Mouse (Mus musculus) CH12.LX (cell line): ENCODE data around the gene Zbed4. TPM values are rescaled to one million over a fixed set of nuclear protein-coding genes. Genes with fewer than 3 reads are reported as not detected.

Experiments used
- DNase-seq: peaks from one replicate; pipeline ENCODE4 v3.0.0-alpha.2; 2013; ENCODE audit errors: extremely low read depth
- H3K27ac ChIP-seq: 2 replicates; pipeline ENCODE4 v1.5.1; 2012; ENCODE audit warnings: low read depth, mild to moderate bottlenecking, control low read depth, moderate library complexity; ENCODE audit not compliant: insufficient read depth
- H3K27me3 ChIP-seq: replicated peaks from 2 replicates; pipeline ENCODE3; 2012; ENCODE audit warnings: inconsistent platforms
- H3K36me3 ChIP-seq, 2 experiments: replicated peaks in 1 of 2; 2 replicates each; pipeline versions ENCODE3 to v1.6.1; 2012; ENCODE audit warnings: inconsistent platforms in 1 of 2, low read length in 1 of 2, mild to moderate bottlenecking in 1 of 2, mixed read lengths in 1 of 2, moderate library complexity in 1 of 2; ENCODE audit not compliant: control insufficient read depth in 1 of 2, insufficient read depth in 1 of 2
- H3K4me1 ChIP-seq, 2 experiments: 2 replicates each; pipeline ENCODE4 v1.6.1; 2012; ENCODE audit warnings: inconsistent platforms in 1 of 2, moderate library complexity in 1 of 2; ENCODE audit not compliant: insufficient read depth in 2 of 2, control insufficient read depth in 1 of 2
- H3K4me2 ChIP-seq: 2 replicates; pipeline ENCODE4 v1.6.1; 2012; ENCODE audit warnings: low read depth, mild to moderate bottlenecking, control low read depth; ENCODE audit not compliant: poor library complexity, insufficient read depth, severe bottlenecking
- H3K4me3 ChIP-seq, 3 experiments: fragments of 150-350 bp in 1 of 3; sonication (generic) in 1 of 3; replicated peaks in 1 of 3; 2 replicates each; pipeline versions ENCODE3 to v1.5.1; 2011 to 2012; ENCODE audit warnings: low read depth in 2 of 3, low read length in 2 of 3, mild to moderate bottlenecking in 2 of 3, moderate library complexity in 2 of 3, control low read depth in 1 of 3, improper control_type of control experiment in 1 of 3, inconsistent platforms in 1 of 3, mixed read lengths in 1 of 3; ENCODE audit not compliant: poor library complexity in 1 of 3
- H3K79me2 ChIP-seq: replicated peaks from 2 replicates; pipeline ENCODE4 v1.6.1; 2012; ENCODE audit warnings: mild to moderate bottlenecking, moderate library complexity; ENCODE audit not compliant: control insufficient read depth, poor library complexity, insufficient read depth, severe bottlenecking; ENCODE audit errors: extremely low read depth
- H3K9ac ChIP-seq: 2 replicates; pipeline ENCODE4 v1.6.1; 2012; ENCODE audit warnings: low read depth, mild to moderate bottlenecking, control low read depth, moderate library complexity; ENCODE audit not compliant: insufficient read depth
- H3K9me3 ChIP-seq: replicated peaks from 2 replicates; pipeline ENCODE3; 2012; ENCODE audit warnings: low read length, inconsistent platforms, mixed read lengths
- BHLHE40 ChIP-seq: IDR thresholded peaks from 2 replicates; pipeline ENCODE4 v1.6.1; 2011; ENCODE audit warnings: mild to moderate bottlenecking, low read depth, low read length, improper control_type of control experiment
- CHD1 ChIP-seq: IDR thresholded peaks from 2 replicates; pipeline ENCODE4 v1.6.1; 2012; ENCODE audit warnings: low read depth, low read length, improper control_type of control experiment, inconsistent platforms
- GABPA ChIP-seq: IDR thresholded peaks from 2 replicates; pipeline ENCODE4 v1.6.1; 2012; ENCODE audit warnings: low read depth, low read length, improper control_type of control experiment, inconsistent platforms; ENCODE audit not compliant: insufficient replicate concordance
- MAFK ChIP-seq: IDR thresholded peaks from 2 replicates; pipeline ENCODE4 v1.6.1; 2011; ENCODE audit warnings: low read length, improper control_type of control experiment; ENCODE audit not compliant: insufficient replicate concordance
- MYC ChIP-seq: IDR thresholded peaks from 2 replicates; pipeline ENCODE4 v1.6.1; 2011; ENCODE audit warnings: low read depth, mild to moderate bottlenecking, improper control_type of control experiment, low read length
- NELFE ChIP-seq: IDR thresholded peaks from 2 replicates; pipeline ENCODE4 v1.6.1; 2011; ENCODE audit warnings: low read depth, low read length, improper control_type of control experiment
- NRF1 ChIP-seq: IDR thresholded peaks from 2 replicates; pipeline ENCODE4 v1.6.1; 2014; ENCODE audit warnings: low read depth, mild to moderate bottlenecking, inconsistent platforms, low read length, improper control_type of control experiment, moderate library complexity
- PAX5 ChIP-seq: IDR thresholded peaks from 2 replicates; pipeline ENCODE4 v1.6.1; 2012; ENCODE audit warnings: low read length, inconsistent platforms, mixed read lengths
- POLR2A ChIP-seq: IDR thresholded peaks from 2 replicates; pipeline ENCODE4 v1.6.1; 2011; ENCODE audit warnings: low read depth, mild to moderate bottlenecking, improper control_type of control experiment, low read length
- POLR2AphosphoS2 ChIP-seq: IDR thresholded peaks from 2 replicates; pipeline ENCODE4 v1.6.1; 2011; ENCODE audit warnings: low read depth, low read length, improper control_type of control experiment
- SIN3A ChIP-seq: IDR thresholded peaks from 2 replicates; pipeline ENCODE4 v1.6.1; 2012; ENCODE audit warnings: low read length, improper control_type of control experiment, inconsistent platforms
- ZC3H11A ChIP-seq: IDR thresholded peaks from 2 replicates; pipeline ENCODE4 v1.6.1; 2012; ENCODE audit warnings: low read depth, mild to moderate bottlenecking, inconsistent platforms, low read length, improper control_type of control experiment
- ZNF384 ChIP-seq: IDR thresholded peaks from 2 replicates; pipeline ENCODE4 v1.6.1; 2012; ENCODE audit warnings: low read depth, low read length, improper control_type of control experiment, inconsistent platforms
- dilution Hi-C: fragments of 300-500 bp; cut with MboI; formaldehyde crosslinking; loops from 2 replicates; pipeline ENCODE4 v1.14.3; 2020; ENCODE audit warnings: low sequenced_read_pairs; ENCODE audit not compliant: extremely low pct_unique_long_range_greater_than_20kb, extremely low pct_ligation_motif_present
- in situ Hi-C: fragments of 300-500 bp; cut with MboI; formaldehyde crosslinking; loops from 3 replicates; pipeline ENCODE4 v1.14.3; 2019; ENCODE audit warnings: low sequenced_read_pairs, low pct_ligation_motif_present, low pct_unique_long_range_greater_than_20kb, mixed read lengths
- polyA plus RNA-seq: library from polyadenylated mRNA; unstranded; fragments of >175 nt; gene quantifications from 2 replicates; pipeline ENCODE4 v1.2.1, GENCODE M21; 2012; ENCODE audit warnings: low read depth; ENCODE audit not compliant: insufficient read length
- total RNA-seq, 2 experiments: library from RNA; depleted of rRNA; stranded (reverse); fragments of 300-350 nt in 1 of 2; fragments of >200 nt in 1 of 2; gene quantifications; 2 replicates each; pipeline ENCODE4 v1.2.3; 2012 to 2014

The Zbed4 gene
- total and polyA plus RNA-seq, 3 experiments = 11.0 to 16.7 (median 13.8) TPM

DNA sequence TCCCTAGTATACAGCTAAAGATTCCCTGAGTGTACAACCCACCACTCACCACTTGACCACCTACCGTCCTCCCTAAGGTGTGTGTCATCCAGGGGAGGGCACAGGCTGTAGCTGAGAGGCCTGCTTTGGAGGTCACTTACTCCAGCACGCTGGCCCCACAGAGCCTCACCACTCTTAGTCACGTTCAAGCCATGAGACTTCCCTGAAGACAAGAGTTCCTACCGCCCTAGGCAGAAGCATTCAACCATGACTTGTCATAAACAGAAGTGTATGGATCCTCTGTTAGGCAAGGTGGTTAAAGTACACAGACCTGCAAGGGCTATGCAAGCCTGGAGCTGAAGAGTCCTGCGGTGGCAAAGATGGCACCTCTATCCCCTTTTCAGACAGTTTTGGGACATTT lies 79.2 kb downstream of the Zbed4 start:
- no peaks in the 10 kb centered on the region for H3K9me3 ChIP-seq
- peaks cover 23% of the 10 kb centered on the region for H3K27me3 ChIP-seq
- no peak overlapping the region for H3K4me3 ChIP-seq
- H3K4me2 ChIP-seq = no peak overlapping the region
- TF ChIP-seq BHLHE40 = 0 out of 2 replicates have a peak, but pooled peaks have one; percentile 16
- TF ChIP-seq NRF1 = no peak
- no peak for DNase-seq
- H3K27ac ChIP-seq = no peak overlapping the region
- no peaks in the 10 kb centered on the region for H3K79me2 ChIP-seq
- H3K9ac ChIP-seq = no peak overlapping the region
- in situ Hi-C loops = no loop called here
- H3K36me3 ChIP-seq = peaks cover 6 to 21% of the 10 kb centered on the region in 2 experiments
- dilution Hi-C loops = no loop called here
- peaks cover 8 to 11% of the 10 kb centered on the region in 2 experiments for H3K4me1 ChIP-seq

DNA sequence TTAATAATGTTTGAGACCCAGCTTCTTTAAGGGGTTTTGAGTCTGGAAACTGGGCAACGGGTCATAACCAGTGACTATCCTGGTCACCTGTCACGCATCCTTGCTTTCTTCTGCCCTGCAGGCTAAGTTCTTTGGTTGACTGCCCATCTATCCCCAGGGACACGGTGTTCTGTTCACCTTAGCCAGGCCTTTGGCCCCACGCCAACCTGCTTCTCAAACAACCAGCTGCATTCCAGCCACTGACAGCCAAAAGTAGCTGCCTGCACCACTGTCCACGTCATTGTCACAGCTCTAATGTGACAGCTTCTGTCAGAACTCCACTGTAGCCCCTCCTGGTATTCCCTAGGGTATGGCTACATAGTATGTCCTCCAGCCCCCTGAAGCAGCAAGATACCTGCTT lies 80.0 kb downstream of the Zbed4 start:
- Histone ChIP-seq H3K36me3 (peaks cover 0 to 14% of the 10 kb centered on the region in 2 experiments), H3K4me3 (no peak overlapping the region), H3K27ac (no peak overlapping the region), H3K4me2 (no peak overlapping the region), H3K9me3 (no peaks in the 10 kb centered on the region), H3K79me2 (no peaks in the 10 kb centered on the region), H3K9ac (no peak overlapping the region), H3K4me1 (peaks cover 9 to 12% of the 10 kb centered on the region in 2 experiments), H3K27me3 (peaks cover 29% of the 10 kb centered on the region)
- no peak for DNase-seq
- TF ChIP-seq GABPA = no peak
- TF ChIP-seq PAX5 = no peak
- no peak for TF ChIP-seq ZNF384
- no peak for TF ChIP-seq POLR2A
- TF ChIP-seq ZC3H11A = no peak
- TF ChIP-seq CHD1 = no peak
- no peak for TF ChIP-seq POLR2AphosphoS2
- dilution Hi-C loops = no loop called here
- in situ Hi-C loops = no loop called here

DNA sequence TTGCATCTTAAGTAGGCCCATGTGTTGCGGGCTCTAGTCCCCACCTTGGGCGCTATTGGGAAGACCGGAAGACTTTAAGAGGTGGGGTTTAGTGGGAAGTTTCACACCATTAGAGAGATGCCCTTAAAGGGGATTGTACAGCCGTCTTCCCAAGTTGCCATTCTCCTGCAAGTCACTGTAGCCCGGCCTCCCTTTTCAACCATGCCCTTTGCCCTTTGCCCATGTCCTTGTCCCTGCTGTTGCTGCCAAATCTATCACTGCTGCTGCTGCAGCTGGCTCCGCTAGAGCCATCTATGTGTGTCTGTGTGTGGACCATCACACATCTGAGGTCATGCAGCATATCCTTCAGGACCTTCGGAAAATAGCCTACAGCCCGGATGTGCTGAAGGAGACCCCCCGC lies 81.1 kb downstream of the Zbed4 start:
- H3K27me3 ChIP-seq = peaks cover 36% of the 10 kb centered on the region
- H3K9ac ChIP-seq = no peak overlapping the region
- no peaks in the 10 kb centered on the region for H3K79me2 ChIP-seq
- no peak for DNase-seq
- peaks cover 12 to 19% of the 10 kb centered on the region in 2 experiments for H3K4me1 ChIP-seq
- H3K9me3 ChIP-seq = no peaks in the 10 kb centered on the region
- H3K4me2 ChIP-seq = no peak overlapping the region
- in situ Hi-C loops (no loop called here), dilution Hi-C loops (no loop called here)
- TF ChIP-seq MAFK (no peak), SIN3A (no peak), MYC (no peak), NELFE (no peak), BHLHE40 (no peak)
- peaks cover 0 to 3% of the 10 kb centered on the region in 2 experiments for H3K36me3 ChIP-seq
- no peak overlapping the region for H3K4me3 ChIP-seq
- no peak overlapping the region for H3K27ac ChIP-seq

Other genes with a start within 250 kb of the Zbed4 start
- gene Zdhhc25, start 151.4 kb upstream of the Zbed4 start, total RNA-seq (2012; rRNA removed) = not detected in 2 replicates
- gene Zdhhc25, start 151.4 kb upstream of the Zbed4 start, total RNA-seq (2014; rRNA removed) = not detected in 2 replicates
- not detected in 2 replicates for gene Zdhhc25, start 151.4 kb upstream of the Zbed4 start, polyA plus RNA-seq
- gene Brd1, start 17.4 kb upstream of the Zbed4 start, total RNA-seq (2012; rRNA removed) = 15.9 and 16.2 TPM in 2 replicates
- gene Brd1, start 17.4 kb upstream of the Zbed4 start, total RNA-seq (2014; rRNA removed) = 11.7 and 13.6 TPM in 2 replicates
- gene Brd1, start 17.4 kb upstream of the Zbed4 start, polyA plus RNA-seq = 17.7 and 19.1 TPM in 2 replicates
- 10.3 and 10.7 TPM in 2 replicates for gene Alg12, start 67.7 kb downstream of the Zbed4 start, total RNA-seq (2012; rRNA removed)
- gene Alg12, start 67.7 kb downstream of the Zbed4 start, total RNA-seq (2014; rRNA removed) = 7.5 and 8.1 TPM in 2 replicates
- 7.1 and 8.5 TPM in 2 replicates for gene Alg12, start 67.7 kb downstream of the Zbed4 start, polyA plus RNA-seq
- 85.0 and 150 TPM in 2 replicates for gene Creld2, start 68.0 kb downstream of the Zbed4 start, total RNA-seq (2012; rRNA removed)
- 63.6 and 67.6 TPM in 2 replicates for gene Creld2, start 68.0 kb downstream of the Zbed4 start, total RNA-seq (2014; rRNA removed)
- 93.8 and 107 TPM in 2 replicates for gene Creld2, start 68.0 kb downstream of the Zbed4 start, polyA plus RNA-seq
- 19.0 and 20.4 TPM in 2 replicates for gene Pim3, start 110.5 kb downstream of the Zbed4 start, total RNA-seq (2012; rRNA removed)
- gene Pim3, start 110.5 kb downstream of the Zbed4 start, total RNA-seq (2014; rRNA removed) = 19.9 and 26.0 TPM in 2 replicates
- 11.4 and 14.1 TPM in 2 replicates for gene Pim3, start 110.5 kb downstream of the Zbed4 start, polyA plus RNA-seq
- gene Ttll8, start 202.8 kb downstream of the Zbed4 start, total RNA-seq (2012; rRNA removed) = not detected in 2 replicates
- not detected in 2 replicates for gene Ttll8, start 202.8 kb downstream of the Zbed4 start, total RNA-seq (2014; rRNA removed)
- gene Ttll8, start 202.8 kb downstream of the Zbed4 start, polyA plus RNA-seq = not detected in 2 replicates
- not detected in 2 replicates for gene Mlc1, start 227.3 kb downstream of the Zbed4 start, total RNA-seq (2012; rRNA removed)
- not detected in 2 replicates for gene Mlc1, start 227.3 kb downstream of the Zbed4 start, total RNA-seq (2014; rRNA removed)
- gene Mlc1, start 227.3 kb downstream of the Zbed4 start, polyA plus RNA-seq = not detected in 2 replicates
- gene Mov10l1, start 231.2 kb downstream of the Zbed4 start, total RNA-seq (2012; rRNA removed) = not detected in 2 replicates
- gene Mov10l1, start 231.2 kb downstream of the Zbed4 start, total RNA-seq (2014; rRNA removed) = not detected in 2 replicates
- gene Mov10l1, start 231.2 kb downstream of the Zbed4 start, polyA plus RNA-seq = not detected in 2 replicates